Mouse (Mus musculus) CH12.LX (cell line): ENCODE measurements around the gene Cfap298. TPM values are rescaled to one million over a fixed set of nuclear protein-coding genes. Genes with fewer than 3 reads are reported as not detected.
A peak's percentile ranks its signal among the peaks of the same experiment; 100 is the strongest.

Source experiments
- DNase-seq: peaks from one replicate; pipeline ENCODE4 v3.0.0-alpha.2; 2013; ENCODE audit errors: extremely low read depth
- H3K27ac ChIP-seq: 2 replicates; pipeline ENCODE4 v1.5.1; 2012; ENCODE audit warnings: low read depth, mild to moderate bottlenecking, control low read depth, moderate library complexity; ENCODE audit not compliant: insufficient read depth
- H3K27me3 ChIP-seq: replicated peaks from 2 replicates; pipeline ENCODE3; 2012; ENCODE audit warnings: inconsistent platforms
- H3K36me3 ChIP-seq, 2 experiments: replicated peaks in 1 of 2; 2 replicates each; pipeline versions ENCODE3 to v1.6.1; 2012; ENCODE audit warnings: inconsistent platforms in 1 of 2, low read length in 1 of 2, mild to moderate bottlenecking in 1 of 2, mixed read lengths in 1 of 2, moderate library complexity in 1 of 2; ENCODE audit not compliant: control insufficient read depth in 1 of 2, insufficient read depth in 1 of 2
- H3K4me1 ChIP-seq, 2 experiments: 2 replicates each; pipeline ENCODE4 v1.6.1; 2012; ENCODE audit warnings: inconsistent platforms in 1 of 2, moderate library complexity in 1 of 2; ENCODE audit not compliant: insufficient read depth in 2 of 2, control insufficient read depth in 1 of 2
- H3K4me2 ChIP-seq: 2 replicates; pipeline ENCODE4 v1.6.1; 2012; ENCODE audit warnings: low read depth, mild to moderate bottlenecking, control low read depth; ENCODE audit not compliant: poor library complexity, insufficient read depth, severe bottlenecking
- H3K4me3 ChIP-seq, 3 experiments: fragments of 150-350 bp in 1 of 3; sonication (generic) in 1 of 3; replicated peaks in 1 of 3; 2 replicates each; pipeline versions ENCODE3 to v1.5.1; 2011 to 2012; ENCODE audit warnings: low read depth in 2 of 3, low read length in 2 of 3, mild to moderate bottlenecking in 2 of 3, moderate library complexity in 2 of 3, control low read depth in 1 of 3, improper control_type of control experiment in 1 of 3, inconsistent platforms in 1 of 3, mixed read lengths in 1 of 3; ENCODE audit not compliant: poor library complexity in 1 of 3
- H3K79me2 ChIP-seq: replicated peaks from 2 replicates; pipeline ENCODE4 v1.6.1; 2012; ENCODE audit warnings: mild to moderate bottlenecking, moderate library complexity; ENCODE audit not compliant: control insufficient read depth, poor library complexity, insufficient read depth, severe bottlenecking; ENCODE audit errors: extremely low read depth
- H3K9ac ChIP-seq: 2 replicates; pipeline ENCODE4 v1.6.1; 2012; ENCODE audit warnings: low read depth, mild to moderate bottlenecking, control low read depth, moderate library complexity; ENCODE audit not compliant: insufficient read depth
- H3K9me3 ChIP-seq: replicated peaks from 2 replicates; pipeline ENCODE3; 2012; ENCODE audit warnings: low read length, inconsistent platforms, mixed read lengths
- BHLHE40 ChIP-seq: IDR thresholded peaks from 2 replicates; pipeline ENCODE4 v1.6.1; 2011; ENCODE audit warnings: mild to moderate bottlenecking, low read depth, low read length, improper control_type of control experiment
- CTCF ChIP-seq, 2 experiments: IDR thresholded peaks in 1 of 2; conservative IDR thresholded peaks in 1 of 2; 2 replicates each; pipeline ENCODE4 v1.5.1; 2011 to 2012; ENCODE audit warnings: low read depth in 2 of 2, low read length in 2 of 2, improper control_type of control experiment in 1 of 2, inconsistent platforms in 1 of 2, mild to moderate bottlenecking in 1 of 2, moderate library complexity in 1 of 2
- ELF1 ChIP-seq: IDR thresholded peaks from 2 replicates; pipeline ENCODE4 v1.6.1; 2014; ENCODE audit warnings: low read depth, mild to moderate bottlenecking, inconsistent platforms, low read length, improper control_type of control experiment
- GABPA ChIP-seq: IDR thresholded peaks from 2 replicates; pipeline ENCODE4 v1.6.1; 2012; ENCODE audit warnings: low read depth, low read length, improper control_type of control experiment, inconsistent platforms; ENCODE audit not compliant: insufficient replicate concordance
- HCFC1 ChIP-seq: IDR thresholded peaks from 2 replicates; pipeline ENCODE4 v1.6.1; 2012; ENCODE audit warnings: low read depth, mild to moderate bottlenecking, inconsistent platforms, low read length, improper control_type of control experiment
- IRF4 ChIP-seq: IDR thresholded peaks from 2 replicates; pipeline ENCODE4 v1.6.1; 2014; ENCODE audit warnings: low read depth, mild to moderate bottlenecking, inconsistent platforms, low read length, improper control_type of control experiment
- JUND ChIP-seq: conservative IDR thresholded peaks from 2 replicates; pipeline ENCODE4 v1.6.1; 2011; ENCODE audit warnings: low read depth, low read length, improper control_type of control experiment
- MAX ChIP-seq: IDR thresholded peaks from 2 replicates; pipeline ENCODE4 v1.6.1; 2011; ENCODE audit warnings: low read length, improper control_type of control experiment
- MYC ChIP-seq: IDR thresholded peaks from 2 replicates; pipeline ENCODE4 v1.6.1; 2011; ENCODE audit warnings: low read depth, mild to moderate bottlenecking, improper control_type of control experiment, low read length
- NELFE ChIP-seq: IDR thresholded peaks from 2 replicates; pipeline ENCODE4 v1.6.1; 2011; ENCODE audit warnings: low read depth, low read length, improper control_type of control experiment
- RAD21 ChIP-seq: IDR thresholded peaks from 2 replicates; pipeline ENCODE4 v1.6.1; 2011; ENCODE audit warnings: low read depth, mild to moderate bottlenecking, low read length, improper control_type of control experiment, moderate library complexity
- RCOR1 ChIP-seq: conservative IDR thresholded peaks from 2 replicates; pipeline ENCODE4 v1.6.1; 2012; ENCODE audit warnings: low read depth, mild to moderate bottlenecking, inconsistent platforms, low read length, improper control_type of control experiment
- SMC3 ChIP-seq: IDR thresholded peaks from 2 replicates; pipeline ENCODE4 v1.6.1; 2011; ENCODE audit warnings: low read depth, low read length, improper control_type of control experiment
- TBP ChIP-seq: conservative IDR thresholded peaks from 2 replicates; pipeline ENCODE4 v1.6.1; 2011; ENCODE audit warnings: low read depth, low read length, improper control_type of control experiment
- ZMIZ1 ChIP-seq: IDR thresholded peaks from 2 replicates; pipeline ENCODE4 v1.6.1; 2012; ENCODE audit warnings: low read depth, mild to moderate bottlenecking, inconsistent platforms, low read length, improper control_type of control experiment
- ZNF384 ChIP-seq: IDR thresholded peaks from 2 replicates; pipeline ENCODE4 v1.6.1; 2012; ENCODE audit warnings: low read depth, low read length, improper control_type of control experiment, inconsistent platforms
- dilution Hi-C: fragments of 300-500 bp; cut with MboI; formaldehyde crosslinking; loops from 2 replicates; pipeline ENCODE4 v1.14.3; 2020; ENCODE audit warnings: low sequenced_read_pairs; ENCODE audit not compliant: extremely low pct_unique_long_range_greater_than_20kb, extremely low pct_ligation_motif_present
- in situ Hi-C: fragments of 300-500 bp; cut with MboI; formaldehyde crosslinking; loops from 3 replicates; pipeline ENCODE4 v1.14.3; 2019; ENCODE audit warnings: low sequenced_read_pairs, low pct_ligation_motif_present, low pct_unique_long_range_greater_than_20kb, mixed read lengths
- polyA plus RNA-seq: library from polyadenylated mRNA; unstranded; fragments of >175 nt; gene quantifications from 2 replicates; pipeline ENCODE4 v1.2.1, GENCODE M21; 2012; ENCODE audit warnings: low read depth; ENCODE audit not compliant: insufficient read length
- total RNA-seq, 2 experiments: library from RNA; depleted of rRNA; stranded (reverse); fragments of 300-350 nt in 1 of 2; fragments of >200 nt in 1 of 2; gene quantifications; 2 replicates each; pipeline ENCODE4 v1.2.3; 2012 to 2014

The Cfap298 gene
- total and polyA plus RNA-seq, 3 experiments, result 41.8 to 127 (median 67.0) TPM

DNA sequence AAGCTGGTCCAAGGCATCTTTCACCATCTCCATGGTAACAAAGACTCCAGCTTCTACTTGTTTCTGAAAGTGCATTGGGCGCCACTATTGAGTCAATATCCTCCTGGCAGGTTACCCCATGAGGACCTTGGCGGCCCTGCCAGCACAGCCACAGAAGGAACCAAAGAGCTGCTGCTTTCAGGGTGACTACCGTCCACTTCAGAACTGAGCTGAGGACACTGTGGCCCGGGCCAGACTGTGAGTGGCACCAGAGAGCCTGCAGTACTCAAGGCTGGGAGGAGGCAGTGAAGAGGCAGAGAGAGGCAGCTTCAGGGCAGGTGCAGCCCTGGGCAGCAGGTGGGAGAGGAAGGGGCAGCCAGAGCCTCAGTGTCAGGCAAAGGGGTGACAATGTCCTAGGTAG lies 7.5 kb downstream of the Cfap298 start:
- dilution Hi-C loops (no loop called here), in situ Hi-C loops (no loop called here)
- Histone ChIP-seq H3K27me3 (no peaks in the 10 kb centered on the region), H3K4me1 (no peaks in the 10 kb centered on the region), H3K9me3 (peaks cover 2% of the 10 kb centered on the region), H3K9ac (no peak overlapping the region), H3K79me2 (no peaks in the 10 kb centered on the region), H3K36me3 (peaks cover 37 to 95% of the 10 kb centered on the region in 2 experiments), H3K4me2 (no peak overlapping the region), H3K4me3 (no peak overlapping the region), H3K27ac (no peak overlapping the region)
- TF ChIP-seq RCOR1 (no peak), ZMIZ1 (no peak), BHLHE40 (no peak), MAX (no peak), GABPA (no peak), JUND (no peak), IRF4 (no peak), HCFC1 (no peak)
- DNase-seq, result no peak

DNA sequence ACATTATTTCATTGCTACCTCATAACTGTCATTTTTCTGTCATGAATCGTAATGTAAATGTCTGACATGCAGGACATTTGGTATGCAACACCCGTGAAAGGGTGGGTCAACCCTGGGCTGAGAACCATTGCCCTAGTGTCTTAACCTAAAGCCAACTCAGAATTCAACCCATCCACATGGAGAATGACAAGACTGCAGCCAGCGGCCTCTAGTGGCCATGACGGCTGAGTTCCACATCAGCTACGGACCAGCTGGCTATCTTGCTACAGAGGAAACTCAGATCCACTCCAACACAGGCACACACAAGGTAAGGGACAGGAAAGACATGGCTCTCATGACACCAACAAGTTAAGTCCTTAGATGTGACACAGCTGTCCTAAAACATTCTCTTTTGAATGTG lies 9.5 kb downstream of the Cfap298 start:
- in situ Hi-C loops, result no loop called here
- peaks cover 35 to 81% of the 10 kb centered on the region in 2 experiments for H3K36me3 ChIP-seq

More for the DNA sequence above, 9.5 kb downstream of the Cfap298 start:
- Histone ChIP-seq H3K9ac (no peak overlapping the region), H3K9me3 (peaks cover 4% of the 10 kb centered on the region), H3K79me2 (no peaks in the 10 kb centered on the region), H3K27me3 (no peaks in the 10 kb centered on the region), H3K27ac (no peak overlapping the region), H3K4me3 (no peak overlapping the region), H3K4me2 (no peak overlapping the region), H3K4me1 (no peaks in the 10 kb centered on the region)
- dilution Hi-C loops, result no loop called here
- peak; percentile 71 for DNase-seq
- TF ChIP-seq NELFE (no peak), ZNF384 (no peak), SMC3 (peak; percentile 88), CTCF (conservative IDR thresholded peaks at IDR 0.05 in 1 of 2, IDR thresholded peaks at IDR 0.05 in 1 of 2; ENCODE audit: low read depth in 2 of 2, low read length in 2 of 2) (peak; percentile 68 to 93), IRF4 (no peak), TBP (no peak), ELF1 (no peak), RAD21 (peak; percentile 86), MYC (0 out of 2 replicates have a peak, but pooled peaks have one; percentile 36), MAX (0 out of 2 replicates have a peak, but pooled peaks have one; percentile 32)
